Mouse (Mus musculus): ENCODE results near the gene Sfrp2. TPM values are rescaled to one million over a fixed set of nuclear protein-coding genes. Genes with fewer than 3 reads are reported as not detected.

Sfrp2 gene
- polyA plus RNA-seq, 1 experiment from 2014 or later: 181 TPM

DNA sequence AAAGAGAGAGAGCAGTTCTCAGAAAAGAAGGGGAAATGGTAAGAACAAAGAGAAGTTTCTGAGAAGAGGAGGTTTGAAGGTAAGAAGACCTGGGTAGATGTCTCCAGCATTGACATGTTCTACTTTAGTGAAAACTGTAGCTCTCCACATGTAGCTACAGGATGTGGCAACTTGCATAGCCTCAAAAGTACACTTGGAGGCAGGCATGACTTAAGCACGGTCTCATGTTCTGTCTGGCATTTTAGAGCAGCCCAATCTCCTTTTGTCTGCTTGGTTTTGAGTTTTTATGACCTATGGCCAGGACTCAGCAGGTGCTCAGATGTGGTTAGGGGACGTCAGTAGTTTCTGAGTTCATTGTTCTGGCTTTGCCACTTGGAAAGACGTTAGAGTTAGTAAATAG lies 25.3 kb downstream of the Sfrp2 start:
- no peaks in the 10 kb centered on the region for H3K9me3 ChIP-seq (ENCODE audit: control insufficient read depth, low read length)
- ATAC-seq (ENCODE audit: insufficient number of reproducible peaks, insufficient read depth, low FRiP score, low read depth): no peak
- H3K4me1 ChIP-seq (ENCODE audit: control insufficient read depth in 2 of 2, insufficient read depth in 2 of 2, low read length in 2 of 2): peaks cover 0 to 3% of the 10 kb centered on the region in 2 experiments; a peak in 1 of 4 replicates
- WGBS: 77% methylated on average over 3 of the region's 3 CpGs
- no peak overlapping the region for H3K9ac ChIP-seq (ENCODE audit: low read length)
- no peak overlapping the region for H3K27ac ChIP-seq (replicated peaks in 1 of 2; ENCODE audit: control insufficient read depth in 1 of 2, insufficient read depth in 1 of 2, low read depth in 2 of 2, low read length in 2 of 2)
- H3K4me3 ChIP-seq (ENCODE audit: control insufficient read depth in 1 of 2, insufficient read depth in 1 of 2, low read depth in 1 of 2, low read length in 2 of 2): no peak overlapping the region
- H3K27me3 ChIP-seq (ENCODE audit: control insufficient read depth, insufficient read depth, low read length): peaks cover 7% of the 10 kb centered on the region; the same call in 1 of the 2 replicates
- no peak overlapping the region for H3K4me2 ChIP-seq (ENCODE audit: low read length)
- no peaks in the 10 kb centered on the region for H3K36me3 ChIP-seq (ENCODE audit: control insufficient read depth, insufficient read depth, low read length)

DNA sequence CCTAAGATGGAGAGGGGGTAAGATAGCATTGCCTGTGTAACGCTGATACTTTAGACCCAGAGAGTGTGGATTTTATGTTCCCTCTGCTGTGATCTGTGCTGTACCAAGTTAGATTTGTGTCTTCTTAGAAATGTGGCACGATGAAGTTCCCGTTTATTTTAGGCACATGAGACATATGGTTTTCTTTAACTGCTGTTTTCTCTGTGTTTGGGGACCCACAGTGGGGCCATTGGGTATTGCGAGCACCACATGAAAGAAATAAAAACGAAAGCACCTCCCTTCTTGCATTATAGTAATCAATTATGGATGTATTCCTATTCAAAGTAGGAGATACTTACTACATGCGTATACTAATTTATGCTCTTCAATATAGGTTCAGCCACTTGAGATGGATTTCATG lies 31.0 kb downstream of the Sfrp2 start:
- no peaks in the 10 kb centered on the region for H3K36me3 ChIP-seq (ENCODE audit: control insufficient read depth, insufficient read depth, low read length)
- no peaks in the 10 kb centered on the region for H3K4me1 ChIP-seq (ENCODE audit: control insufficient read depth in 2 of 2, insufficient read depth in 2 of 2, low read length in 2 of 2)
- H3K9ac ChIP-seq (ENCODE audit: low read length): no peak overlapping the region
- no peak overlapping the region for H3K27ac ChIP-seq (replicated peaks in 1 of 2; ENCODE audit: control insufficient read depth in 1 of 2, insufficient read depth in 1 of 2, low read depth in 2 of 2, low read length in 2 of 2)
- H3K4me2 ChIP-seq (ENCODE audit: low read length): no peak overlapping the region
- H3K9me3 ChIP-seq (ENCODE audit: control insufficient read depth, low read length): peaks cover 3% of the 10 kb centered on the region; the same call in 1 of the 2 replicates
- no peak overlapping the region for H3K4me3 ChIP-seq (ENCODE audit: control insufficient read depth in 1 of 2, insufficient read depth in 1 of 2, low read depth in 1 of 2, low read length in 2 of 2)
- ATAC-seq (ENCODE audit: insufficient number of reproducible peaks, insufficient read depth, low FRiP score, low read depth): no peak
- H3K27me3 ChIP-seq (ENCODE audit: control insufficient read depth, insufficient read depth, low read length): no peaks in the 10 kb centered on the region
- WGBS: 74% methylated on average over 6 of the region's 6 CpGs

DNA sequence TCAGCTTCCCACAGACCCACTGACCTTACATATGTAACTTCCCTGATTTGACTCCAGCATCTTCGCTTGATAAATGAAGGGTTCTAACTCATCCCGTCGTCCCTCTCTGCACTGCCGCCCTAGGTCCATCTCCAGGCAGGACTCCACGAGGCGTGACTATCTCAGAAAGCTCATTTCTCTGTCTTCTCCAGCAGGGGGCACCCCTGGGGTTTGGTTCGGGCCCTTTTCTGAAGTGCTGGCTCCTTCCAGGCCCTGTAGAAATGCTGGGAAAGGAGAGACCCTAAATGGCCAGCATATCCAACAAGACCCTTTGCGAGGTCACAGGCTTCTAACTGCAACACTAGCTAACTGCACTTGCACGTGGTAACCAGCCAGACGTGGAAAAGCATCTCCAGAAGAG lies 31.7 kb downstream of the Sfrp2 start:
- WGBS: 8% methylated on average over 10 of the region's 10 CpGs
- Histone ChIP-seq H3K4me1 (ENCODE audit: control insufficient read depth in 2 of 2, insufficient read depth in 2 of 2, low read length in 2 of 2) (no peaks in the 10 kb centered on the region), H3K27me3 (ENCODE audit: control insufficient read depth, insufficient read depth, low read length) (no peaks in the 10 kb centered on the region), H3K4me2 (ENCODE audit: low read length) (no peak overlapping the region; the same call in 1 of the 2 replicates), H3K27ac (replicated peaks in 1 of 2; ENCODE audit: control insufficient read depth in 1 of 2, insufficient read depth in 1 of 2, low read depth in 2 of 2, low read length in 2 of 2) (no peak overlapping the region), H3K9me3 (ENCODE audit: control insufficient read depth, low read length) (peaks cover 3% of the 10 kb centered on the region; the same call in 1 of the 2 replicates), H3K36me3 (ENCODE audit: control insufficient read depth, insufficient read depth, low read length) (no peaks in the 10 kb centered on the region), H3K9ac (ENCODE audit: low read length) (no peak overlapping the region), H3K4me3 (ENCODE audit: control insufficient read depth in 1 of 2, insufficient read depth in 1 of 2, low read depth in 1 of 2, low read length in 2 of 2) (no peak overlapping the region)
- no peak for ATAC-seq (ENCODE audit: insufficient number of reproducible peaks, insufficient read depth, low FRiP score, low read depth)

DNA sequence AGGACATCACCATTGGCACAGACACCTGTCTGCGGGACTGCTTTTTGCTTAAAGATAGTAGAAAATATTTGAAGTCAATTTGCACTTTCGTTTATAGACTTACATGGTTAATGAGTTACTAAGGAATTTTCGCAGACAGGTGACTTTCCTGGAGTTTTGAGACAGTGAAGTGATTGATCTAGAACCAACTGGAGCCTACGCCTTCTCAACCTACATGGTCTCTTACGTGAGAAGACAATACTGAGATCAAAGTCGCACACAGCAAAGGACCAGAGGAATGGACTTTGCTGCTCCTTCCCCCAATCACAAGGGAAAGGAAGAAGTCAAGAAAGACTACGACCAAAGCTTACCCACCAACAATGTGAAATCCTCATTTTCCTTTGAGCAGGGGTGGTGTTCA lies 33.4 kb downstream of the Sfrp2 start:
- 82% methylated on average over 7 of the region's 7 CpGs for WGBS
- H3K27ac ChIP-seq (replicated peaks in 1 of 2; ENCODE audit: control insufficient read depth in 1 of 2, insufficient read depth in 1 of 2, low read depth in 2 of 2, low read length in 2 of 2): no peak overlapping the region
- no peaks in the 10 kb centered on the region for H3K4me1 ChIP-seq (ENCODE audit: control insufficient read depth in 2 of 2, insufficient read depth in 2 of 2, low read length in 2 of 2)
- no peak overlapping the region for H3K4me2 ChIP-seq (ENCODE audit: low read length)
- no peaks in the 10 kb centered on the region for H3K36me3 ChIP-seq (ENCODE audit: control insufficient read depth, insufficient read depth, low read length)
- H3K27me3 ChIP-seq (ENCODE audit: control insufficient read depth, insufficient read depth, low read length): no peaks in the 10 kb centered on the region
- ATAC-seq (ENCODE audit: insufficient number of reproducible peaks, insufficient read depth, low FRiP score, low read depth): no peak
- no peak overlapping the region for H3K4me3 ChIP-seq (ENCODE audit: control insufficient read depth in 1 of 2, insufficient read depth in 1 of 2, low read depth in 1 of 2, low read length in 2 of 2)
- no peak overlapping the region for H3K9ac ChIP-seq (ENCODE audit: low read length)
- peaks cover 3% of the 10 kb centered on the region; the same call in 1 of the 2 replicates for H3K9me3 ChIP-seq (ENCODE audit: control insufficient read depth, low read length)

- Histone ChIP-seq H3K4me2 (ENCODE audit: low read length) (no peak overlapping the region), H3K27ac (replicated peaks in 1 of 2; ENCODE audit: control insufficient read depth in 1 of 2, insufficient read depth in 1 of 2, low read depth in 2 of 2, low read length in 2 of 2) (no peak overlapping the region), H3K9ac (ENCODE audit: low read length) (no peak overlapping the region), H3K4me1 (ENCODE audit: control insufficient read depth in 2 of 2, insufficient read depth in 2 of 2, low read length in 2 of 2) (no peaks in the 10 kb centered on the region), H3K36me3 (ENCODE audit: control insufficient read depth, insufficient read depth, low read length) (no peaks in the 10 kb centered on the region), H3K4me3 (ENCODE audit: control insufficient read depth in 1 of 2, insufficient read depth in 1 of 2, low read depth in 1 of 2, low read length in 2 of 2) (no peak overlapping the region), H3K27me3 (ENCODE audit: control insufficient read depth, insufficient read depth, low read length) (no peaks in the 10 kb centered on the region), H3K9me3 (ENCODE audit: control insufficient read depth, low read length) (peaks cover 3% of the 10 kb centered on the region; the same call in 1 of the 2 replicates)
- no peak for ATAC-seq (ENCODE audit: insufficient number of reproducible peaks, insufficient read depth, low FRiP score, low read depth)
- 91% methylated on average over 4 of the region's 4 CpGs for WGBS
Measured at GRCm38 (mm10) chr3:83801649-83802155, 35.6 kb downstream of the Sfrp2 start.

- no peak for ATAC-seq (ENCODE audit: insufficient number of reproducible peaks, insufficient read depth, low FRiP score, low read depth)
- 82% methylated on average over 12 of the region's 12 CpGs for WGBS
- H3K9ac ChIP-seq (ENCODE audit: low read length): no peak overlapping the region
- no peaks in the 10 kb centered on the region for H3K36me3 ChIP-seq (ENCODE audit: control insufficient read depth, insufficient read depth, low read length)
- no peak overlapping the region for H3K4me2 ChIP-seq (ENCODE audit: low read length)
- H3K27ac ChIP-seq (replicated peaks in 1 of 2; ENCODE audit: control insufficient read depth in 1 of 2, insufficient read depth in 1 of 2, low read depth in 2 of 2, low read length in 2 of 2): no peak overlapping the region
- no peaks in the 10 kb centered on the region for H3K9me3 ChIP-seq (ENCODE audit: control insufficient read depth, low read length)
- H3K27me3 ChIP-seq (ENCODE audit: control insufficient read depth, insufficient read depth, low read length): no peaks in the 10 kb centered on the region
- 0 out of 4 replicates have a peak, but pooled peaks cover 0 to 3% of the 10 kb centered on the region in 2 experiments for H3K4me1 ChIP-seq (ENCODE audit: control insufficient read depth in 2 of 2, insufficient read depth in 2 of 2, low read length in 2 of 2)
- no peak overlapping the region for H3K4me3 ChIP-seq (ENCODE audit: control insufficient read depth in 1 of 2, insufficient read depth in 1 of 2, low read depth in 1 of 2, low read length in 2 of 2)
Measured at GRCm38 (mm10) chr3:83808483-83808882, 42.4 kb downstream of the Sfrp2 start.

DNA sequence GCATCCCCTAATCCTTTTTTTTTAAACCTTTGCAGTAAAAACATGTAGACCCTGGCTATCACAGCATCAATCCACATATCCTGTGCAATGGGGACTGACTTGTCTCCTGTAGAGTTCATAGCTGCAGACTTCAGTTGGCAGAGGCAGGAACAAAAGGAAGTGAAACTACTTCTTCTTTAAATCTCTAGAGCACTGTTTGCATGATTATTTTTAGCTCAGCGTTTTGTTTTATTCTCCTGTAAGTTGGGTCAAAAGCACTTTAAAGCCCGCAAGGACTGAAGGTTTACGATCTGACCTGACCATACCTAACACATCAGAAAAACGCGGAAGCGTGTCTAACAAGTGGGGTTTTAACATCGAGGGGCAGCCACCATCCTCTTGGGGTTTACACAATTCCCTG lies 45.9 kb downstream of the Sfrp2 start:
- ATAC-seq (ENCODE audit: insufficient number of reproducible peaks, insufficient read depth, low FRiP score, low read depth): no peak
- Histone ChIP-seq H3K4me3 (ENCODE audit: control insufficient read depth in 1 of 2, insufficient read depth in 1 of 2, low read depth in 1 of 2, low read length in 2 of 2) (no peak overlapping the region), H3K9me3 (ENCODE audit: control insufficient read depth, low read length) (no peaks in the 10 kb centered on the region), H3K27me3 (ENCODE audit: control insufficient read depth, insufficient read depth, low read length) (no peaks in the 10 kb centered on the region), H3K4me2 (ENCODE audit: low read length) (no peak overlapping the region), H3K27ac (replicated peaks in 1 of 2; ENCODE audit: control insufficient read depth in 1 of 2, insufficient read depth in 1 of 2, low read depth in 2 of 2, low read length in 2 of 2) (no peak overlapping the region; a peak in 1 of 4 replicates), H3K9ac (ENCODE audit: low read length) (no peak overlapping the region), H3K36me3 (ENCODE audit: control insufficient read depth, insufficient read depth, low read length) (no peaks in the 10 kb centered on the region), H3K4me1 (ENCODE audit: control insufficient read depth in 2 of 2, insufficient read depth in 2 of 2, low read length in 2 of 2) (0 out of 4 replicates have a peak, but pooled peaks cover 0 to 3% of the 10 kb centered on the region in 2 experiments)
- WGBS: 80% methylated on average over 7 of the region's 7 CpGs

GRCm38 (mm10) chr3:83812863-83813262 lies 46.7 kb downstream of the Sfrp2 start:
- H3K36me3 ChIP-seq (ENCODE audit: control insufficient read depth, insufficient read depth, low read length): no peaks in the 10 kb centered on the region
- no peaks in the 10 kb centered on the region for H3K9me3 ChIP-seq (ENCODE audit: control insufficient read depth, low read length)
- H3K4me3 ChIP-seq (ENCODE audit: control insufficient read depth in 1 of 2, insufficient read depth in 1 of 2, low read depth in 1 of 2, low read length in 2 of 2): no peak overlapping the region
- no peaks in the 10 kb centered on the region for H3K27me3 ChIP-seq (ENCODE audit: control insufficient read depth, insufficient read depth, low read length)
- H3K27ac ChIP-seq (replicated peaks in 1 of 2; ENCODE audit: control insufficient read depth in 1 of 2, insufficient read depth in 1 of 2, low read depth in 2 of 2, low read length in 2 of 2): no peak overlapping the region
- H3K4me2 ChIP-seq (ENCODE audit: low read length): no peak overlapping the region
- ATAC-seq (ENCODE audit: insufficient number of reproducible peaks, insufficient read depth, low FRiP score, low read depth): no peak
- no peak overlapping the region for H3K9ac ChIP-seq (ENCODE audit: low read length)
- H3K4me1 ChIP-seq (ENCODE audit: control insufficient read depth in 2 of 2, insufficient read depth in 2 of 2, low read length in 2 of 2): 0 out of 4 replicates have a peak, but pooled peaks cover 0 to 3% of the 10 kb centered on the region in 2 experiments

All from heart, embryonic 14.5 days (tissue).